Mouse (Mus musculus) cerebellum, adult 2 months (tissue): ENCODE measurements around the gene Ksr2. TPM values are rescaled to one million over a fixed set of nuclear protein-coding genes. Genes with fewer than 3 reads are reported as not detected.

Experiments used
- DNase-seq, 2 experiments: peaks; one replicate each; pipeline ENCODE4 v3.0.0; 2021
- H3K27ac ChIP-seq: fragments of 200-500 bp; 2 replicates; pipeline ENCODE4 v1.5.1; 2012; ENCODE audit warnings: low read length, control low read depth, inconsistent platforms; ENCODE audit not compliant: insufficient read depth
- H3K27me3 ChIP-seq: fragments of 200-500 bp; 2 replicates; pipeline ENCODE4 v1.6.1; 2012; ENCODE audit warnings: inconsistent platforms, mild to moderate bottlenecking, low read length, moderate library complexity; ENCODE audit not compliant: control insufficient read depth, insufficient read depth
- H3K4me1 ChIP-seq: fragments of 200-500 bp; 2 replicates; pipeline ENCODE4 v1.6.1; 2011; ENCODE audit warnings: low read length; ENCODE audit not compliant: control insufficient read depth, insufficient read depth
- H3K4me3 ChIP-seq: fragments of 200-500 bp; replicated peaks from 2 replicates; pipeline ENCODE3; 2011; ENCODE audit warnings: mild to moderate bottlenecking, low read depth, low read length, control low read depth; ENCODE audit not compliant: insufficient read depth
- CTCF ChIP-seq: fragments of 200-500 bp; IDR thresholded peaks from 2 replicates; pipeline ENCODE4 v1.5.1; 2011; ENCODE audit warnings: low read depth, mild to moderate bottlenecking, control low read depth, low read length, moderate library complexity, borderline replicate concordance; ENCODE audit not compliant: insufficient read depth
- POLR2A ChIP-seq: fragments of 200-500 bp; IDR thresholded peaks from 2 replicates; pipeline ENCODE4 v1.6.1; 2011; ENCODE audit warnings: low read length, control low read depth, borderline replicate concordance; ENCODE audit not compliant: insufficient read depth
- WGBS: fragments of 180-500 bp; shearing (Covaris S2); methylation state at CpG from one replicate; pipeline ENCODE4 v1.1.7; 2018; 5-methylcytosine and 5-hydroxymethylcytosine counted together
- polyA plus RNA-seq: library from polyadenylated mRNA; depleted of rRNA; stranded (reverse); fragments of >200 nt; gene quantifications from 2 replicates; pipeline ENCODE4 v1.2.3, GENCODE M21; 2012

Ksr2 gene
- polyA plus RNA-seq, 1 experiment = 12.1 TPM

- WGBS = 81% methylated on average over 9 of the region's 9 CpGs
- Histone ChIP-seq H3K4me1 (peaks cover 8% of the 10 kb centered on the region), H3K4me3 (no peak overlapping the region), H3K27ac (no peak overlapping the region), H3K27me3 (no peaks in the 10 kb centered on the region)
- DNase-seq = no peak
- TF ChIP-seq CTCF (no peak), POLR2A (no peak)
Observed at GRCm38 (mm10) chr5:117550992-117551391, 137.2 kb downstream of the Ksr2 start.

- 95% methylated on average over 8 of the region's 8 CpGs for WGBS
- H3K4me3 ChIP-seq = no peak overlapping the region
- H3K27ac ChIP-seq = no peak overlapping the region
- no peaks in the 10 kb centered on the region for H3K27me3 ChIP-seq
- TF ChIP-seq POLR2A (no peak), CTCF (0 out of 2 replicates have a peak, but pooled peaks have one; percentile 8)
- DNase-seq = no peak
- H3K4me1 ChIP-seq = peaks cover 15% of the 10 kb centered on the region
Observed at GRCm38 (mm10) chr5:117552096-117552495, 138.3 kb downstream of the Ksr2 start.

DNA sequence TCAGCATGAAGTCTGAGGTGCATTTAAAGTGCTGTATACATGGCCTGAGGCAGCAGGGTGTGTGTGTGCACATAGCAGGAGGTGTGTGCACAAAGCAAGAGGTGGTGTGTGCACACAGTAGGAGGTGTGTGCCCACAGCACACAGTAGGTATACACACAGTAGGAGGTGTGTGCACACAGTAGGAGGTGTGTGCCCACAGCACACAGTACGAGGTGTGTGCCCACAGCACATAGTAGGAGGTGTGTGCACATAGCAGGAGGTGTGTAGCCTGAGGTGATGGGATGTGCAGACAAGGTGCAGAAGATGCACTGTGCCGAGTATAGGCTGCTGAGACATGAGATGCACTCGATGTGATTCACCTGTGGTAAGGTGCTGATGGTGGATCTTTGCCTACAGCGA is 140.7 kb downstream of the Ksr2 start:
- 90% methylated on average over 4 of the region's 4 CpGs for WGBS
- no peak overlapping the region for H3K4me3 ChIP-seq
- no peak for TF ChIP-seq CTCF
- TF ChIP-seq POLR2A = no peak
- no peak overlapping the region for H3K27ac ChIP-seq
- no peak for DNase-seq
- H3K4me1 ChIP-seq = peaks cover 15% of the 10 kb centered on the region
- H3K27me3 ChIP-seq = no peaks in the 10 kb centered on the region

DNA sequence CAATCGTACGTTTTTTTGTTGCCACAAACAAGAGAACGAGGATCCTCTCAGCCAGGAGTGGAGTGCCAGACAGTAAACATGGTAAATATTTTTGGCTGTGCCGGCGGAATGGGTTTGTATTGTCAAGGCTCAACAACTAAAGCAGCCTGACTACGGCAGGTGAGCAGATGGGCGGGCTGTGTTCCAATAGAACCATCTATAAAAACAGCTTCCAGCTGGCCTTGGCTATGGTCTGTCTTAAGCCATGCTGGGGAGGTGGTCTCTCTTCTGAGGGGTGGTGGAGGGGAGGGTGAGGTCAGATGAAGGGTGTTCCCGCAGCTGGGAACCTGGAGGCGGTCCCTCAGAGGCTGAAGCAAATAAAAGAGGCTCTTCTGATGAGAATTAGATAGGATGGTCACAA is 142.8 kb downstream of the Ksr2 start:
- DNase-seq = peak; percentile 86 to 88
- 14% methylated on average over 9 of the region's 9 CpGs for WGBS
- H3K4me3 ChIP-seq = no peak overlapping the region
- H3K27ac ChIP-seq = peak overlapping the region; percentile 86
- no peak for TF ChIP-seq POLR2A
- TF ChIP-seq CTCF = no peak
- no peaks in the 10 kb centered on the region for H3K27me3 ChIP-seq
- H3K4me1 ChIP-seq = peaks cover 15% of the 10 kb centered on the region

- Histone ChIP-seq H3K4me3 (no peak overlapping the region), H3K27me3 (no peaks in the 10 kb centered on the region), H3K27ac (no peak overlapping the region), H3K4me1 (peaks cover 15% of the 10 kb centered on the region)
- DNase-seq = no peak
- no peak for TF ChIP-seq POLR2A
- no peak for TF ChIP-seq CTCF
- 69% methylated on average over 2 of the region's 2 CpGs for WGBS
Observed at GRCm38 (mm10) chr5:117561080-117561479, 147.3 kb downstream of the Ksr2 start.

DNA sequence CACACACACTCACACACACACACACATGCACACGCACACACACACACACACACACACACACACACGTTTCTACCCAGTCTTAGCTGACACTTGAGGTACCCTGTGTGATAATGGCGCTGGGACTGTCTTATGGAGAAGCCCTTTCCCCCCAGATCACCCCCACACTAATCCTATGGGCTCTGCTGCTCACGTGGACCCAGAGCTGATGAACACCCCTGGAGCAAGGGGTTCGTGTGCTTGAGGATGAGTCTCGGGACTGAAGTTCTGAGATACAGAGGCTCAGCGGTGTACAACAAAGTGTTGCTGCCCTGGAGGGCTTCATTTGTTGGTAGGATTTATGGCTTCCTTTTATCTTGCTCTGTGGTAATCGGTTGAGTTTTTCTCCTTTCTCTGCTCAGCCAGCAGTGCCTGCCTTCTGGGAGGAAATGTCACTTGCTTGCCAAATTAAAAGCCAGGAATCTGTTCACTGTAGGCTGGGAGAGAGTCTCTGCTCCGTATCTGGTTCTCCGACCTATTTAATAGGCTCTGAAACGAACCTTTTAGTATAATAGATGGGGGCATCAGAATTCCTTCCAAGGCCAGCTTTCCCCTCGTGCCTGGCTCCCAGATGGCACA is 152.4 kb downstream of the Ksr2 start:
- Histone ChIP-seq H3K27me3 (no peaks in the 10 kb centered on the region), H3K4me3 (no peak overlapping the region), H3K27ac (no peak overlapping the region; the same call in 1 of the 2 replicates), H3K4me1 (peaks cover 18% of the 10 kb centered on the region)
- WGBS = 46% methylated on average over 12 of the region's 12 CpGs
- DNase-seq = peak; percentile 36 to 60
- TF ChIP-seq POLR2A (no peak), CTCF (no peak)

GRCm38 (mm10) chr5:117569190-117569795 is 155.5 kb downstream of the Ksr2 start:
- H3K27me3 ChIP-seq = no peaks in the 10 kb centered on the region
- TF ChIP-seq POLR2A (no peak), CTCF (no peak)
- no peak overlapping the region for H3K27ac ChIP-seq
- no peak overlapping the region for H3K4me3 ChIP-seq
- DNase-seq = peak; percentile 85 to 93
- 31% methylated on average over 6 of the region's 6 CpGs for WGBS
- peaks cover 13% of the 10 kb centered on the region for H3K4me1 ChIP-seq

DNA sequence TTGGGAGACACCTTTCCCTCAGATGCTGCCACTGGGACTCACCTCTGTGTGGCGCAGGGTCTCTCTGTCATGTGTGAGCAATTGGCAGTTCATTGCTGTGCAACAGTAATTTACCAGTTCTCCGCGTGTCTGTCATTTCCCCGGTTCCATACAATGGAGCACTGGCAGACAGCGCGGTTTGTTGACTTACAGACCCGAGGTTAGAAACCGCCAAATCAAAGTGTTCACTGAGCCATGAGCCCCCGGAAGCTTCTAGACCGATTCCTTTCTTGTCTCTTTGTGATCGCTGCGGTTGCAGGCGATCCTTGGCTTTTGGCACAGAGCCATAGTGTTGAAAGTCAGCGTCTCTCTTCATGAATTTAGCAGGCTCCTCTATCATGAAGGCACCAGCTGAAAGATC is 158.6 kb downstream of the Ksr2 start:
- 51% methylated on average over 14 of the region's 14 CpGs for whole genome bisulfite sequencing
- Histone ChIP-seq H3K4me1 (peaks cover 13% of the 10 kb centered on the region), H3K27me3 (no peaks in the 10 kb centered on the region), H3K27ac (no peak overlapping the region), H3K4me3 (no peak overlapping the region)
- DNase-seq = no peak
- TF ChIP-seq CTCF = no peak
- no peak for TF ChIP-seq POLR2A
